Mouse (Mus musculus): ENCODE results near the gene Bzw1.

Gene Bzw1

GRCm38 (mm10) chr1:58397731-58398130 lies 5.0 kb downstream of the Bzw1 start:
- DNase-seq, result no peak

- no peak for DNase-seq
These were observed 8.7 kb downstream of the Bzw1 start for GRCm38 (mm10) chr1:58401396-58401795.

- no peak for DNase-seq
These were observed 11.0 kb downstream of the Bzw1 start for GRCm38 (mm10) chr1:58403745-58404144.

- DNase-seq, result no peak
These were observed 14.6 kb downstream of the Bzw1 start for GRCm38 (mm10) chr1:58407321-58407720.

- no peak for DNase-seq
These were observed 15.4 kb downstream of the Bzw1 start for GRCm38 (mm10) chr1:58408141-58408540.

GRCm38 (mm10) chr1:58409553-58410197 lies 17.0 kb downstream of the Bzw1 start:
- DNase-seq, result no peak

- no peak for DNase-seq
These were observed 17.5 kb downstream of the Bzw1 start for GRCm38 (mm10) chr1:58410198-58410588.

GRCm38 (mm10) chr1:58410776-58411175 lies 18.1 kb downstream of the Bzw1 start:
- DNase-seq, result no peak

GRCm38 (mm10) chr1:58415442-58415841 lies 22.7 kb downstream of the Bzw1 start:
- DNase-seq, result no peak

- DNase-seq, result no peak
These were observed 23.4 kb downstream of the Bzw1 start for GRCm38 (mm10) chr1:58416048-58416447.

GRCm38 (mm10) chr1:58420032-58420431 lies 27.3 kb downstream of the Bzw1 start:
- no peak for DNase-seq

- DNase-seq, result no peak
These were observed 28.3 kb downstream of the Bzw1 start for GRCm38 (mm10) chr1:58420961-58421360.

- no peak for DNase-seq
These were observed 30.2 kb downstream of the Bzw1 start for GRCm38 (mm10) chr1:58422879-58423278.

- peak; percentile 93 for DNase-seq
These were observed 30.9 kb downstream of the Bzw1 start, which contains the start of gene Clk1 for GRCm38 (mm10) chr1:58423371-58424248. Gene Clk1 (minus strand): TSS chr1:58424066.

GRCm38 (mm10) chr1:58424551-58424950 lies 31.9 kb downstream of the Bzw1 start:
- no peak for DNase-seq

- DNase-seq, result no peak
These were observed 52.0 kb downstream of the Bzw1 start for GRCm38 (mm10) chr1:58444691-58445090.

GRCm38 (mm10) chr1:58445143-58445722 lies 52.5 kb downstream of the Bzw1 start, which contains the start of the genes Nif3l1 and Ppil3:
Gene Nif3l1 (plus strand): TSS chr1:58445151.
Gene Ppil3 (minus strand): TSS chr1:58445486.
- peak; percentile 79 for DNase-seq

GRCm38 (mm10) chr1:58445861-58446260 lies 53.2 kb downstream of the Bzw1 start:
- DNase-seq, result no peak

- DNase-seq, result no peak
These were observed 55.1 kb downstream of the Bzw1 start for GRCm38 (mm10) chr1:58447766-58448165.

- DNase-seq, result no peak
These were observed 55.7 kb downstream of the Bzw1 start for GRCm38 (mm10) chr1:58448396-58448795.

- no peak for DNase-seq
These were observed 61.6 kb downstream of the Bzw1 start for GRCm38 (mm10) chr1:58454316-58454715.
